Mouse (Mus musculus) kidney, postnatal 14 days (tissue): ENCODE data around the gene Olfr142.
"Not testable (repeated sequence)": the region's sequence is repeated elsewhere in the genome, so short reads cannot be mapped to it uniquely, and the experiment has no call there.

Experiments used
- DNase-seq: peaks from one replicate; pipeline ENCODE4 v3.0.0; 2022; ENCODE audit warnings: mixed read lengths

Gene Olfr142

GRCm38 (mm10) chr2:90257492-90257891, at the start of gene Olfr142:
Olfr142 (minus strand) TSS chr2:90257592.
- DNase-seq, result no peak

- no peak for DNase-seq
Measured at GRCm38 (mm10) chr2:90292741-90293140, 35.3 kb upstream of the Olfr142 start, which contains the start of gene Olfr1272. Olfr1272 (minus strand) TSS chr2:90292841.

- DNase-seq, result no peak
Measured at GRCm38 (mm10) chr2:90270932-90271331, 13.5 kb upstream of the Olfr142 start, which contains the start of gene Olfr1271. Olfr1271 (minus strand) TSS chr2:90271032.

GRCm38 (mm10) chr2:90224393-90224792, 33.0 kb downstream of the Olfr142 start, which contains the start of gene Olfr1506:
Olfr1506 (minus strand) TSS chr2:90224493.
- DNase-seq, result not testable (repeated sequence)
